Mouse (Mus musculus): ENCODE results near the gene Bcl9. TPM values are rescaled to one million over a fixed set of nuclear protein-coding genes. Genes with fewer than 3 reads are reported as not detected.

Gene Bcl9
- polyA plus RNA-seq, 1 experiment from 2014 or later = 60.9 TPM

DNA sequence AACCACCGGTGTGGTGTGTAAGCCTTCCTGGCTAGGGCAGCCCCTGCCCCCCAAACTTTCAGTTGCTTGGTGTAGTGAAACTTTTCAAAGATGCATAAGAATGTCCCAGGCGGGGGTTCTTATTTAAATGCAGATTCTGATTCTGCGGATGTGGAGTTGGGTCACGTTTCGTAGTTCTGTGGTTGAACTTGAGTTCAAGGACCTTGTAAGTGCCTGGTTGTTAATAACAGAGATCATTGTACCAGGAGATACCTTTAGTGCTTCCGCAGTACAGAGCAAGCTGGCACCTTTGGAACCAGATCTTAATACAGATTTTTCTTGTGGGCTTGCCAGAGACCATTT is 138.2 kb downstream of the Bcl9 start:
- H3K27ac ChIP-seq = no peak overlapping the region
- ATAC-seq (ENCODE audit: low FRiP score, low read depth) = no peak
- peak overlapping the region; percentile 73 for H3K4me3 ChIP-seq
- no peaks in the 10 kb centered on the region for H3K36me3 ChIP-seq
- no peaks in the 10 kb centered on the region for H3K27me3 ChIP-seq (replicated peaks)
- WGBS = 8% methylated on average over 6 of the region's 6 CpGs
- H3K4me2 ChIP-seq (replicated peaks) = peak overlapping the region; percentile 86
- H3K9me3 ChIP-seq = no peaks in the 10 kb centered on the region
- H3K9ac ChIP-seq = peak overlapping the region; percentile 73
- H3K4me1 ChIP-seq = peaks cover 15% of the 10 kb centered on the region

- peak within 1 kb of the TSS; percentile 73 for H3K9ac ChIP-seq
- no peaks in the 10 kb centered on the region for H3K27me3 ChIP-seq (replicated peaks)
- under 1% methylated on average over 54 of the region's 54 CpGs for WGBS
- peak within 1 kb of the TSS; percentile 50; the same call in 1 of the 2 replicates for H3K27ac ChIP-seq
- H3K4me2 ChIP-seq (replicated peaks) = peak within 1 kb of the TSS; percentile 86
- H3K4me3 ChIP-seq = peak within 1 kb of the TSS; percentile 73
- peak; percentile 96 for ATAC-seq (ENCODE audit: low FRiP score, low read depth)
- H3K4me1 ChIP-seq = peaks cover 15% of the 10 kb centered on the region
- no peaks in the 10 kb centered on the region for H3K9me3 ChIP-seq
- H3K36me3 ChIP-seq = no peaks in the 10 kb centered on the region
Measured at GRCm38 (mm10) chr3:97158611-97159508, 138.9 kb downstream of the Bcl9 start, which contains the start of gene Acp6. Gene Acp6, plus strand, starts transcription at chr3:97158777.

DNA sequence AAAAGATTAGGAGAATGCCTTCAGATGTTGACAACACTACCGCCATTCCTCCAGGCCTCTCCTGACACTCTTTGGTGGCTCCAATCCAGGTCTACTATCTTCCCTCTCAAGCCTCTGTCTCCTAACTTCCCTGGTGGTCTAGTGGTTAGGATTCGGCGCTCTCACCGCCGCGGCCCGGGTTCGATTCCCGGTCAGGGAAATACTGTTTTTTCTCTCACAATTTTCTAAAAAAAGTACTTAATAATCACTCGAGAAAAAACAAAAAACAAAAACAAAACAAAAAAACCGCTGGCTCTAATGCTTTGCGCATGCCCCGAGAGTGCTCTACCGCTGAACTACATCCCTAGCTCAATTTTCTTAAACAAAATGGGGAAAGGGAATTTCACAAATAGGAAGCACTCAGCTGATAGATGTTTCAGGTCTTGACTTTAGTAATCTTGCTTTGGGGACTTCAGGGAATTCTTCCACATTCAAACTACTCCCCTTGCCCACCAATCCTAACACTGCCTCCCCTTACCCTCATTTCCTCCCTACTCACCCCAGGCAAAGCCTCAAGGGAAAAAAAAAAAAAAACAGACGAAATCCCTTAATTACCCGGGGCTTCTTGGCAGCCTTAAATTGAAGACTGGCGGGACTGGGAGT is 139.6 kb downstream of the Bcl9 start:
- H3K27me3 ChIP-seq (replicated peaks) = no peaks in the 10 kb centered on the region
- H3K36me3 ChIP-seq = no peaks in the 10 kb centered on the region
- H3K4me3 ChIP-seq = peak overlapping the region; percentile 73
- H3K4me2 ChIP-seq (replicated peaks) = peak overlapping the region; percentile 86
- H3K9ac ChIP-seq = 0 out of 2 replicates have a peak overlapping the region, but pooled peaks have one; percentile 33
- 1% methylated on average over 17 of the region's 17 CpGs for WGBS
- peak; percentile 71 for ATAC-seq (ENCODE audit: low FRiP score, low read depth)
- no peaks in the 10 kb centered on the region for H3K9me3 ChIP-seq
- H3K4me1 ChIP-seq = peaks cover 15% of the 10 kb centered on the region
- no peak overlapping the region for H3K27ac ChIP-seq

GRCm38 (mm10) chr3:97157308-97157707 is 140.4 kb downstream of the Bcl9 start:
- H3K9ac ChIP-seq = no peak overlapping the region
- no peaks in the 10 kb centered on the region for H3K9me3 ChIP-seq
- H3K4me1 ChIP-seq = peaks cover 15% of the 10 kb centered on the region
- H3K36me3 ChIP-seq = no peaks in the 10 kb centered on the region
- H3K27ac ChIP-seq = no peak overlapping the region
- no peak overlapping the region for H3K4me3 ChIP-seq
- ATAC-seq (ENCODE audit: low FRiP score, low read depth) = no peak
- no peaks in the 10 kb centered on the region for H3K27me3 ChIP-seq (replicated peaks)
- no peak overlapping the region for H3K4me2 ChIP-seq (replicated peaks)
- 84% methylated on average over 1 of the region's 1 CpGs for WGBS

DNA sequence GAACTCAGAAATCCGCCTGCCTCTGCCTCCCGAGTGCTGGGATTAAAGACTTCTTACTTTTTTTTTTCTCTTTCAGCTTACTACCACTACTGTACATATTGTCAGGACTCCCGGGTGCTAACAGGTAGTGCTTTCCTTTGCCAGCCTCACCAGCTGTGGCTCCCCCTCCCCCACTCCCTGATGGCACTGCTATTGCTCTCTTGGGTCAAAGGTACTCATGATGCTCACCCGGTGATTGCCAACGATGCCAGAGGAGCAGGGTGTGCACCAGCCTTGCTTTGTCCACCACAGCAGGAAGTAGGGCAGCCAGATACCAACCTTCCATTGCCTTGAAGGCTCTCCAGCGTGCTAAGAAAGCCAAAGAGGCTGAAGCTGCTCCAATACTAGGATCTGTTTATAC is 141.3 kb downstream of the Bcl9 start:
- peaks cover 15% of the 10 kb centered on the region for H3K4me1 ChIP-seq
- H3K27ac ChIP-seq = no peak overlapping the region
- no peaks in the 10 kb centered on the region for H3K9me3 ChIP-seq
- H3K27me3 ChIP-seq (replicated peaks) = no peaks in the 10 kb centered on the region
- no peak overlapping the region for H3K4me3 ChIP-seq
- no peaks in the 10 kb centered on the region for H3K36me3 ChIP-seq
- 88% methylated on average over 6 of the region's 6 CpGs for WGBS
- no peak for ATAC-seq (ENCODE audit: low FRiP score, low read depth)
- no peak overlapping the region for H3K4me2 ChIP-seq (replicated peaks)
- H3K9ac ChIP-seq = no peak overlapping the region

Other genes with a start within 250 kb of the Bcl9 start
- gene Acp6, start 139.1 kb downstream of the Bcl9 start, polyA plus RNA-seq (2016; fragmentation: Nextera tagmentation; extraction: Ambion mirVana) = 18.0 and 24.9 TPM in 2 replicates
- gene Olfr1402, start 124.1 kb upstream of the Bcl9 start, polyA plus RNA-seq (2016; fragmentation: Nextera tagmentation; extraction: Ambion mirVana) = 0.08 TPM in 1 of 2 replicates, not detected in the other